Mouse (Mus musculus): ENCODE results near the gene Art3.

The Art3 gene

DNA sequence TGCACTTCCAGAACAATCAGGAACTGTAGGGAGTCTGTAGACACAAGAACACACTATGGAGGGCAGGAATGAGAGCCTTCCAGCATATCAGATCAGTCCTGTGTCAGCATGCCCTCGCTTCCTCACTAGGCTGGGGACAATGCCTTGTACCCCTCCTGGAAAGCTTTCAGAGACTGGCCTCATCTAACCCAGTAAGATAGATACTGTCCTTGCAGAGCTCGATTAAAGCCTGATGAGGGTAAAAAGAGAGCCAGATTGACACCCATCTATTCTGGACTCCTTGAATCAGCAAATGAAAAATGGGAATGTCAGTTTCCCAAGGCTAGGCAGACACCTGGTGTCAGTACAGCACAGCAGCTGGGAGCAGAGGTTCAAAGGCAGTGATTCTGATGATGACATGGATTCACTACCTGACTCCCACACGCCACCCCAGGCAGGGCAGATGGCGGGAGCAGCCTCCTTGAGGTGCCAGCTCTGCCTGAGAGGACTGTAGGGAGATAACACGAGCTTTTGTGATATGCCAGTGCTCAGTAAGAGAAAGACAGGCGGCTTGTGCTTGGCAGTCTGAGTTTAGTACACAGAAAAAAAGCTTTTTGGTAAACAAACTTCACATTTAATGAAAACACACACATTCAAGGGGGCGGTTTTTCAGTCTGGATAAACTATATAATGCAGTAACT lies 80.0 kb downstream of the Art3 start:
- DNase-seq (ENCODE audit: low read depth in 1 of 2, low spot score in 2 of 2), result no peak

DNA sequence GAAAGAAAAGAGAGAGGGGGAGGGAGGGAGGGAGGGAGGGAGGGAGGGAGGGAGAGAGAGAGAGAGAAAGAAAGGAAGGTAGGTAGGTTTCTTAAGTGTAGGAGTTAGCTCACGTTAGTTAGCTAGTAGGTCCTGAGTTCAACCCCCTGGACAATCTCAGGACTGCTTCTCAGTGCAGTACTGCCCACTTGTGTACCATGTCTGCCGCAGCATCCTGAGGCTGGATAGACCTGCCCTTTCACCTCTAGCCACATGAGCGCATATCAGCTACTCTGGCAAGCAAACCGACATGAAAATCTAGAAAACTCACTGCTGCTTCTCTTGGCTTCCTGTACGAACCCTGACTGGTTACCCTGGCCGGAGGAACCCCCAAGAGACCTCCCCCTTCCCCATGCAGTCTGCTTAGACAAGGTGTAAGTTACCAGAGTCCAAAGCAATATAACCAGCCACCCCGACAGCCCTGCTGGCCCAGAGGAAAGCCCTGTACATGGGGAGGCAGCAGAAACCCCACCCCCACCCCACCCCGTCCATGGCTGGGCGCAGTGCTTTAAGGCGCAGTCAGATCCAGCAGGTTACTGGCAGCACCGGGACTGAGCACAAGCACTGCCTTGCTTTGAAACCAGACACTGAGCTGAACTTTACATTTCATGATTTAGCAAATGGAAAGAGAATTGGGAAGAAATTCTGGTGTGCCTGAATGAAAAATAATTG lies 81.8 kb downstream of the Art3 start:
- DNase-seq (ENCODE audit: low read depth in 1 of 2, low spot score in 2 of 2), result no peak

DNA sequence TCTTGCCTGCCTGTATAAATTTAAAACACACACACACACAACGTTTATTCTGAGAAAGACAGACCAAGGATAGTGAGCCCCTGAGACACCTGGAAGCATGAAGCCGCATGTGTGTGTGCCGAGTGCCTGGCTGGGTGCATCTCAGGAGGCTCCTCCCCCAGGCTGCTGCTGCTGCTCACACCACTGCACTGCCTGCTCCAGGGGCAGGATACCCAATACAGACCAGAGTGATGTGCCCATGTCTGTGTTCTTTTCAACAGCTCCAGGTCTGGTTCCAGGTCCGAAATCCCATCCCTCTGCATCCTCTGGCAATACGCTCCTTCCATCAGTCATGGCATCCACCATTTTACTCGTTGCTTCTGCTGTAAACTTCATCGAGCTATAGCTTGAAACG lies 82.4 kb downstream of the Art3 start:
- no peak for DNase-seq (ENCODE audit: low read depth in 1 of 2, low spot score in 2 of 2)

DNA sequence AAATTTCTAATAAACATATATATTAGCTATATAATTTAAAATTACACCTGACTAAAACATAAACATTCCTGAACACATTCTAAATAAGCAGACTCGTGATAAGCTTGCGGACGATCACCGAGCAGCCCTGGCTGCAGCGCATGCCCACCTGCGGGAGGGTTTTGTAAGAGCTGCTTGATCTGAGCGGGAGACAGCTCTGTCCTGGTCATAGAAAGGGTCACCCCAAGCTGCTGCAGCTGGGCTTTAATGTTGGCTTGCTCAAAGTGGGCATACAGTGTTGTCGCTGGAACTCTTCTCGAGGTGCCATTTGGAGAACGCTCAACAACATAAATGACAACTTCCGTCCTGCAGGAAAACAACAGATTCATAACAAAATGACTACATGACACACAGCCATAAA lies 92.5 kb downstream of the Art3 start:
- DNase-seq (ENCODE audit: low read depth in 1 of 2, low spot score in 2 of 2), result no peak

DNA sequence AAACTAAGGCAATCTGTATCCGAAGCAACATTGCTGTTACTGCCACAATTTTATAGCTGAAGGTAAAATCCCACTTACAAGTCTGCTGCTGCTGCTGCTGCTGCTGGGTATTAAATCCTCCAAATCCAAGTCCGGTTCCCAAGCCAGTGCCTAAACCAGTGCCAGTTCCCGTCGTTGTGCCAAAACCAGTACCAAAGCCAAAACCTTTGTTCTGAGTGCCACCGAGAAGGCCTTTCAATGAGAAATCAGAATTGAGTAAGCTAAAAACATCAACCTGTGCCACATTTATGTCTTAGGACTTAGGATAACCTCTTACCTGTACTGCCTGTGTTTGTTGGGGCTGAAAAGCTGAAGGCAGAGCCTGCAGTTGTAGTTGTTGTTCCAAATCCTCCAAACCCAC lies 99.1 kb downstream of the Art3 start:
- no peak for DNase-seq (ENCODE audit: low read depth in 1 of 2, low spot score in 2 of 2)

DNA sequence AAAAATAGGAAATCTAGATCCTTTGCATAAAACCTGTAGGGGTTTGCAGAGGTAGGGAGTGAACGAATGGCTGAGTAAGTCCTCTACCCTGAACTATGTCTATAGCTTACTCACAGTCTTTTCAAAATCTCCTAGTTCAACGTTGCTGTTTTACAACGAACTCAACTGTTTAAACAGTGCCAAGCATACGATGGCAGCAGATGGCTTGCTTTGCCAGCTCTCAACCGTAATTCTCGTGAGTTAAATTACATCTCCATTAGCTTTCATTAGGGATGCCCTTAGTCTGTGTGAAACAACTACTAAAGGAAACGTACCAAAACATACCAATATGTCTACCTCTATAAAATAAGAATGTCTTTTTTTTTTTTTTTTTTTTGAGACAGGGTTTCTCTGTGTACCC lies 100.0 kb downstream of the Art3 start:
- DNase-seq (ENCODE audit: low read depth in 1 of 2, low spot score in 2 of 2), result no peak

DNA sequence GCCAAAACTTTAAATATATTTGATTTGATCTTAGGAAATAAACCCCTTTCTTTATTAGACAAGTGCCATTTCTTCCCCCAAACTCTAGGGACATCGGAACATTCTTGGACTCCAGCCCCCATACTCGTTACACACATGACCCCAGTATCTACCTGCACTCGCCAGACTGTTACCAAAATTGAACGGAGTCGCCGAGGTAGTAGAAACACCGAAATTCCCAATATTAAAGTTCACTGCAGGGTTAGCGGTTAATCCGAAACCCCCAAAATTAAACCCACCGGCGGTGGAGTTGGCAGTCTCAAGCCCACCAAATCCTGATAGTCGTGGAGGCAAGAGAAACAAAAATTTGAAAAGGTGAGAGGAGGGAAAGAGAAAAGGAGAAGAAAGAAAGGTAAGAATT lies 102.4 kb downstream of the Art3 start:
- no peak for DNase-seq (ENCODE audit: low read depth in 1 of 2, low spot score in 2 of 2)

DNA sequence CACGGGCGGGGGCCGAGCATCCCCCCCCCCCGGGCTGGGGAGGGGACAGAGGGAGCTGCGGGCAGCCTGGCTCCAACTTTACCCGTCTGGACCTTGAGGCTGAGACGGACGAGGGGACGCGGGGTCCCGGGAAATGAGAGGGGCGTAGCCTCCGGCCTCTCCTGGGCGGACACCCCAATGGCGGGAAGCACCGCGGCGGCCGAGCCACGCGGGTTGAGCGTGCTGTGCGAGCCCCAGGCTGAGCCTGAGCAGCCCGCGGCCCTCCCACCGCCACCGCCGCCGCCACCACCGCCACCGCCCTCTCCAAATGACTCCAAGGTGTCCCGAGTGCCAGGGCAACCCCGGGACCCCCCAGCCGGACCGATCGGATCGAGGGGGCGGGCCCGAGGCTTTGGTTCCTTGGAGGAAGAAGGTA lies 103.0 kb downstream of the Art3 start:
- DNase-seq (ENCODE audit: low read depth in 1 of 2, low spot score in 2 of 2), result no peak

DNA sequence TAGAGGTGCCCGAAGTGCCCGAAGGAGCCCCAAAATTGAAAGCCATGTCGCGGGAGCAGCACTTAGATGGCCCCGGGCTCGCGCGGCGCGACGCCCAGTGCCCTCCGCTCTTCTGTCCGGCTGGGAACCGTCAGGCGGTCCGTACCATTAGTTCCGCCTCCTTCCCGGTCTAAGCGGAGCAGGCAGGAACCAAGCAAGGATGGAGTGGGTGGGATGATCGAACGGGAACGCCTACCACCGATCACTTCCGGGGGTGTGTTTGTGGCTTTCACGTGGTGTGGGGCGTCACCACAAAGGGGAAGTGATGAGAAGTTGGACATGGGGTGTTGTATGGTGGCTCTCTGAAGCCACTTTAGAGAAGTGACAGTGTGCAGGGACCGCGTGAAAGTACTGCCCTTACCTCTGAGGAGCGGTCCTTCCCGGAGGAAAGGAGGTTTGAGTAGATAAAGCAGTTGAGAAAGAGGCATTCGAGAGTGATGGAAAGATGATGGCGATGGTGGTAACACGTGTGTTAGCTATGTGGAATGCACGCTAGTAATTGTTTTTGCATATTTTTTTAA lies 103.5 kb downstream of the Art3 start, which contains the start of gene Nup54:
Gene Nup54 (minus strand): TSS at position 195 of the 560 bp plus-strand sequence.
- DNase-seq (ENCODE audit: low read depth in 1 of 2, low spot score in 2 of 2), result peak; percentile 98 to 99

DNA sequence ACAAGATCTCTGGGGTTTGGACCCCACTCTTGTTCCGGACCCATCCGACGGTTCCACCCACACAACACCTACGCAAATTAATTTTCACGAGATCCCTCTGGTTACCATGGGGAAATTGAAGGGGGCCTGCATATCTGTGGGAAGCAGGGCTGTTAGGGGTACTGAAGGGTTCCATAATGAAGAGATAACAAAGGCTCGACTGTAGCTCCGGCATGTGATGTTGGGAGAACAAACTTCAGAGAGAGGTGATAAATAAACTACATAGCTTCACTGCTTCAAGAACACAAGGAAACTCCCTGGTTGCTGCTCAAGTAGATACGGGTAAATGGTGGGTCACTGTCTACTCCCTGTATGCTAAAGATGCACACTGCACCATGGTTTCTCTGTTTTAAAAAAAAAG lies 106.9 kb downstream of the Art3 start:
- no peak for DNase-seq (ENCODE audit: low read depth in 1 of 2, low spot score in 2 of 2)

DNA sequence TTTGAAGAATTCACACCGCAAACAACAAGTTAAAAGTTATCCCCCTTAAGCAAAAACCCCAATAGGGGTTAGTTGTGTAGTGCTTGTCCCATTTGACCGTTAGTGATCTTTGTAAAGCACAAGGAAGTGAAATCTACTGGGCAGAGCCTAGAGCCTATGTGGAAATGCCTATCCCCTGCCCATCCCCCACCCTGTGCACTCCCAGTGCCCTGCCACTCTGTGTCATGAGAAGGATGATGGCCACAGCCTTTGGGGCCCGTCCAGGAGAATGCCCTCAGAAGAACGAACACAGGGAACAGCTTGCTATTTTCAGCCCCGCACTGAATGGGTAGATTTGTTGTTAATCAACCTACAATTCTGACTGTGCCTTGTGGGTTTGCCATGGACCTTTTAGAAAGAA lies 109.9 kb downstream of the Art3 start:
- DNase-seq (ENCODE audit: low read depth in 1 of 2, low spot score in 2 of 2), result peak; percentile 76 to 78

DNA sequence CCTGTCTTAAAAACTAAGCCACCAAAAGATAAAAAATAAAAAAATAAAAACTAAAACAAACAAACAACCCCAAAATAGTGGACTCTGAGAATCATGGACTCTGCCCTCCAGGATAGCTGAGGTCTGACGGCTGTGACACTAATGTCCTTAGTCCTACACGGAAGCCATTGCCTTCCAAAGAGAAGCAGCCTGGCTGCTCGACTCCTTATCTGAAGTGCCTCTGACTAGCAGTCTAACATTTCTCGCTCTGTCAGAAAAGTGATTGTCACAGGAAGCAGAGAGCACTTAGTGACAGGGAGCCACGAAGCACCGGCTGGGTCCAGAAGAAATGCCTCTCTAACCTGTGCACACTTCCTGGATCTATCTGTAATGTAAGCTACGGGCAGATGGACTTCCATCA lies 111.3 kb downstream of the Art3 start:
- DNase-seq (ENCODE audit: low read depth in 1 of 2, low spot score in 2 of 2), result no peak

DNA sequence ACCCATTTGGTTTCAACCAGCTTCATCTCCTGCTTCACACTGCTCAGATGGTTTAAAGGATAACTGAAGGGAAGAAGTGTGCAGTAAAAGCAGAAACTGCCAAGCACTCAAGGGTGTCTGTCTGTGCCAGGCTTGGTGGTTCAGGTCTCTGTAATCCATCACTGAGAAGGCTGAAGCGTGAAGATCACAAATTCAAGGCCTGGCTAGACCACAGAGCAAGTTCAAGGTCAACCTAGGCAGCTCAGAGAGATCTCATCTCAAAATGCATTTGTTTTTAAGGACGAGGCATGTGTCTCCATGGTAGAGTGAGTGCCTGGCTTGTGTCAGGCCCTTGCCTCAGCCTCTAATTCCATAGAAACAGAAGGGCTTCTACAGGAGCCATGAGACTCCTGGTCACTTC lies 113.4 kb downstream of the Art3 start:
- no peak for DNase-seq (ENCODE audit: low read depth in 1 of 2, low spot score in 2 of 2)

DNA sequence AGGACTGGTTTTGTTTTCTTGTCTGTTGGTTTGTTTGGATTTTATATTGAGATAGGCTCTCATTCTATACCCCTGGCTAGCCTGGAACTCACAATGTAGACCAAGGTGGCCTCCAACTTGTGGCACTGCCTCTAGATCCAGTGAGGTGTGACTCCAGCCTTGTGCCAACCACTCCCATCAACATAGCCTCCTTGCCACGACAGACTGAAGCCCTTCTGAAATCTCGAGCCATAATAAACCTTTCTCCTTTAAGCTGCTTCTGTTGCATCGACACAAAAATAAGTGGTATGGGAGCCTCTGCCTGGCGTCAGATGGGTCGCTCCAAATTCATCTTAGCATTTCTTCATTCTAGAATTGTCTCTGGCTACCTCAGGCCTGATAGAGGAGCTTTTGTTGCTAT lies 115.1 kb downstream of the Art3 start:
- no peak for DNase-seq (ENCODE audit: low read depth in 1 of 2, low spot score in 2 of 2)

DNA sequence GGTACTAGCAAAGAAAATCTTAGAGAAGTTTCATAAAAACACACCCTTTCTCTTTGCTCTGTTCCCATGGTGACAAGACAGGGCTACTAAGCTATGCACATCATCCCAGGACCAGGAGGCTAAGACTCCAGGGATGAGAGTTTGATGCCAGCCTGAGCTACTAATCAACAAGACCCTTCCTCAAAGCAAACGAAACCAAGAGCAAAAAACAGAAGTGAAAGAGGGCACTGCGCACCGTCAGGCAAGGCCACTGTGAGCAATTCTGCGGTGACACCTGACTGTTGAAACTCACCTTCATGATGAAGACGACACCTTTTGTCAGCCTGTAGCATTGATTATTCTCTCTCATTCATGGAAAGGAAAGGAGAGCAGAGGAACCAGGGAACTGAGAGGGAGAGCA lies 121.2 kb downstream of the Art3 start:
- no peak for DNase-seq (ENCODE audit: low read depth in 1 of 2, low spot score in 2 of 2)

DNA sequence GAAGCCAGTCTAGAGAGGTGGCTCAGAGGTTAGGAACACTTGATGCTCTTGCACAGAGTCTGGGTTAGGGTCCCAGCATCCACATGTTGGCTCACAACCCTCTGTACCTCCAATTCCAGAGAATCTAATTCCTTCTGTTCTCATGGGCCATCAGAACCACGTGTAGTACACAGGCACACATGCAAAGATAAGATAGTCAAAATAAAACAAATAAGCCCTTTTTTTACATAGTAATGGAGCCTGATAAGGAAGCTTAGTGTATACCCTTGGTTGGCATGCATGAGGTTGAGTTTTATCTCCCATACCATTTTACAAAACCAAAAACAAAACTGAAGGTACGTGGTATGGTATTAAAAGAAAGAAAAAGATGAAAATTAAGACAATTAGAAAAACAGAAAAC lies 125.8 kb downstream of the Art3 start:
- DNase-seq (ENCODE audit: low read depth in 1 of 2, low spot score in 2 of 2), result no peak

DNA sequence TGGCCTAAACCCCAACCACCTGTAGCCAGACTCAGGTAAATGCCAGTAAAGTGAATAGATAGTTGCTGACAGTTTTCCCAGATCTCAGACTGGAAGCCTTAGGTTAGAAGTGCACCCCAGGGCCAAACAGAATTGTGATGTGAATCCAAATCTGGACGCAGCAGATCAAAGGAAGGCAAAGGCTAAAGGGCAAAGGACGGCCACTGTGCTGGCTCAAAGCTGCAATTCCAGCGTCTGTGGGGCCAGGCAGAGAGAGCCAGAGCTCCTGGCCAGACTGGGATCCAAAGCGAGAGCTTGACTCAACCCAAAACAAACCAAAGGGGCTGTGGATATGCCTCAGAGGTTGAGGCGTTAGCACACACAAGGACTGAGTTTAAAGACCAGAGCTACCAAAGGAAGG lies 127.1 kb downstream of the Art3 start:
- no peak for DNase-seq (ENCODE audit: low read depth in 1 of 2, low spot score in 2 of 2)

DNA sequence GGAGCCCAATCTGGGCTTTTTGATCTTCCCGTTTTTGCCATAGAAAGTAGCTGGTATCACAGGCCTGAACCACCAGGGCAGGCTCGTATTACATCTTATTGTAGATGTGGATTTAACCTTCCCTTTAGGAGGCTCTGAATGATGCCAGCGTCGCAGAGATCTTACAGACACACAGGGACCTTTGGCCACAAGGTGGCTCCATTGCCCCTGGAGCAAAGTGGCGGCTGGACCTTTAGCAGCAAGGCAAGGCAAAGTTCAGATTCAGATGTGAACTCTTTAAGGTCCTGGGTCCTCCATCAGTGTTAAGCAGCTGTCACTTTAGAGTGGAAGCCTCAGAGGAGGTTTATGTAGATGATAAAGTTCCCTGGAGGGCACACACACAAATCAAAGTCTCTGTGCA lies 129.7 kb downstream of the Art3 start:
- no peak for DNase-seq (ENCODE audit: low read depth in 1 of 2, low spot score in 2 of 2)

Data from monocyte, adult 2 months (primary cell).